Mouse (Mus musculus) testis, adult 10 weeks (tissue): ENCODE data around the gene Taar6. TPM values are rescaled to one million over a fixed set of nuclear protein-coding genes. Genes with fewer than 3 reads are reported as not detected.

Experiments used
- polyA plus RNA-seq: library from polyadenylated mRNA; stranded (reverse); fragments of 350-450 nt; fragmentation: Illumina TruSeq; extraction: RNeasy Lipid Tissue Mini Kit (QIAGEN cat#74804); gene quantifications from one replicate; pipeline ENCODE4 v1.2.3, GENCODE M21; 2014; ENCODE audit warnings: low read depth, low replicate concordance

Gene Taar6
- not detected for polyA plus RNA-seq

GRCm38 (mm10) chr10:23985546-23985945, at the start of gene Taar6:
Gene Taar6 (minus strand): TSS chr10:23985646.

DNA sequence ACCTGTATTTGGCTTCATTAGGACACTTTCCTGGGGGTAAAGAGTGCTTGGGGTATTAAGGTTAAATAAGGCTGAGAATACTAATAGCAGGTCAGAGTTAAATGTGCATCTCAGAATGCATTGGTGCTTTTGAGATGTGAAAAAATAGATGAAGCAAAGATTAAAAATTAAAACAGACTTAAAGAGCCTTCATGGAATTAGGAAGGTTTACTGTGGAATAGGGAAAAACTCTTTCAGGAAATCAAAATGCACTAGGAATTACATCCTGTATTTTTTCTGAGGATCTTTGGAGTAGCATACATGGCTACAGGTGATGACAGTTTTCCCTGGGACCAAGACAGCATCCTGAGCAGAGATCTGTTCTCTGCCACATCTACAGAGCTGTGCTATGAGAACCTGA, 41.5 kb upstream of the Taar6 start, which contains the start of gene Taar7d:
Gene Taar7d (plus strand): TSS at position 301 of the 400 bp plus-strand sequence.

GRCm38 (mm10) chr10:23999639-24000038, 14.2 kb upstream of the Taar6 start, which contains the start of gene Taar7b:
Gene Taar7b (plus strand): TSS chr10:23999939.

DNA sequence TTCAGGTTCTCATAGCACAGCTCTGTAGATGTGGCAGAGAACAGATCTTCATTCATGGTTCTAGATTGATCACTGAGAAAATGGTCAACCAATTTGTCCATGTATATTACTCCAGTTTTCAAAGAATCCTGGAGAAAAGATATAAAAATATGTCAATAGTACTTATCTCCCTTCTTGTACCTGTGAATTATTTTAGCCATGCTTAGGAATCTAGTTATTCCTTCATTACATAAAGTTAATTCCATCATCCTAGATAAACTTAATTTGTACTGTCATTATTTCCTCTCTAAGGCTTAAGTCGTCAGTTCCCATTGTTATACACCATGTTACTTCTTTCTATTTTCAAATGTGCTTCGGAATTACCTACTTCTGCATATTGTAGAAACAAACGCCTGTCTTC, 7.9 kb upstream of the Taar6 start, which contains the start of gene Taar7a:
Gene Taar7a (minus strand): TSS at position 101 of the 400 bp plus-strand sequence.

DNA sequence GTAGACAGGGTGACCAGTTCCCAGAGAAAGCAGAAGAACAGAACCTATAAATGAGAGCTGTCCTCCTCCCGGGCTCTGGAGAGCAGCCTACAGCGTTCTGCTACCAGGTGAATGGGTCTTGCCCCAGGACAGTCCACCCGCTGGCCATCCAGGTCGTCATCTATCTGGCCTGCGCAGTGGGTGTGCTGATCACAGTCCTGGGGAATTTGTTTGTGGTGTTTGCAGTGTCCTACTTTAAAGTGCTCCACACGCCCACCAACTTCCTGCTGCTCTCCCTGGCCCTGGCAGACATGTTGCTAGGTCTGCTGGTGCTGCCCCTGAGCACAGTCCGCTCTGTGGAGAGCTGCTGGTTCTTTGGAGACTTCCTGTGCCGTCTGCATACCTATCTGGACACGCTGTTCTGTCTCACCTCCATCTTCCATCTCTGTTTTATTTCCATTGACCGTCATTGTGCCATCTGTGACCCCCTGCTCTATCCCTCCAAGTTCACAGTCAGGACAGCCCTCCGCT, 14.7 kb downstream of the Taar6 start, which contains the start of gene Taar5:
Gene Taar5 (plus strand): TSS at position 51 of the 510 bp plus-strand sequence.

GRCm38 (mm10) chr10:23960444-23960915, 25.0 kb downstream of the Taar6 start, which contains the start of gene Taar4:
Gene Taar4 (plus strand): TSS chr10:23960494.

GRCm38 (mm10) chr10:23949508-23950005, 35.9 kb downstream of the Taar6 start, which contains the start of gene Taar3:
Gene Taar3 (plus strand): TSS chr10:23949558.

DNA sequence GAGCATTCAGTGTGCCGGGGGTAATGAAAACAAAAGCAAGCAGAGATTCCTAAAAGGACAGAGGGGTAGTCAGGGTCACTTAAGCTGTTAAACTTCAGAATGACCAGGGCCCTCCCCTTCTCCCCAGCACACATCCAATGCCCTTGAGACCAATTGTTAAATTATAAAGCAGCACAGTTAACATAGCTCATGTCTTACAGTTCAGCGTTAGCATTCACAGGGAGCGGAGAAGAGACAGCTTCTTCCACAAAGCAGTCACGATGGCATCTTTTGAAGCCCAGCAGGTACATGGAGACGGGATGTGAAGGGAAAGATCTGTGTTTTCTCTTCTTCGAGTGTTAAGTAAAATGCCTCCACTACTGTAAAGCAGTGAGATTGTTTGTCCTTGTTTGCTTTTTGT, 47.1 kb downstream of the Taar6 start, which contains the start of gene Taar2:
Gene Taar2 (plus strand): TSS at position 261 of the 400 bp plus-strand sequence.

Other genes with a start within 250 kb of the Taar6 start
- gene Rps12, start 198.4 kb downstream of the Taar6 start, polyA plus RNA-seq = 189 TPM
- gene Slc18b1, start 188.7 kb downstream of the Taar6 start, polyA plus RNA-seq = 2.9 TPM
- 0.73 TPM for gene Vnn3, start 134.2 kb downstream of the Taar6 start, polyA plus RNA-seq
- gene Vnn1, start 91.0 kb downstream of the Taar6 start, polyA plus RNA-seq = 1.8 TPM
- gene Taar1, start 65.3 kb downstream of the Taar6 start, polyA plus RNA-seq = not detected
- gene Taar2, start 47.1 kb downstream of the Taar6 start, polyA plus RNA-seq = not detected
- gene Taar3, start 36.1 kb downstream of the Taar6 start, polyA plus RNA-seq = not detected
- gene Taar4, start 25.2 kb downstream of the Taar6 start, polyA plus RNA-seq = not detected
- gene Taar5, start 14.9 kb downstream of the Taar6 start, polyA plus RNA-seq = not detected
- gene Taar7a, start 7.8 kb upstream of the Taar6 start, polyA plus RNA-seq = not detected
- not detected for gene Taar7b, start 14.3 kb upstream of the Taar6 start, polyA plus RNA-seq
- gene Taar7d, start 41.6 kb upstream of the Taar6 start, polyA plus RNA-seq = not detected
- gene Taar7e, start 52.0 kb upstream of the Taar6 start, polyA plus RNA-seq = not detected
- not detected for gene Taar7f, start 63.9 kb upstream of the Taar6 start, polyA plus RNA-seq
- gene Taar8a, start 90.9 kb upstream of the Taar6 start, polyA plus RNA-seq = not detected
- gene Taar8b, start 106.6 kb upstream of the Taar6 start, polyA plus RNA-seq = not detected
- gene Taar8c, start 116.3 kb upstream of the Taar6 start, polyA plus RNA-seq = not detected
- gene Taar9, start 123.9 kb upstream of the Taar6 start, polyA plus RNA-seq = not detected
- 25.0 TPM for gene Stx7, start 163.7 kb upstream of the Taar6 start, polyA plus RNA-seq
- 0.25 TPM for gene Moxd1, start 237.9 kb upstream of the Taar6 start, polyA plus RNA-seq